Mouse (Mus musculus): ENCODE measurements around the gene Olfr697.
"Not testable (repeated sequence)": the region's sequence is repeated elsewhere in the genome, so short reads cannot be mapped to it uniquely, and the experiment has no call there.

- TF ChIP-seq GATA1 (IDR thresholded peaks at IDR 0.05; ENCODE audit: borderline replicate concordance, low read length); FLI1 (IDR thresholded peaks at IDR 0.05; ENCODE audit: low read length): not testable (repeated sequence)
These were observed 18.8 kb upstream of the Olfr697 start for GRCm38 (mm10) chr7:106761008-106761407.

All from megakaryocyte, embryonic 14.5 days (primary cell).